Mouse (Mus musculus) neural tube, embryonic 13.5 days (tissue): ENCODE data around the gene Chadl. TPM values are rescaled to one million over a fixed set of nuclear protein-coding genes. Genes with fewer than 3 reads are reported as not detected.

Experiments
- ATAC-seq: fragments of 200-750 bp; cut with Nextera tagmentation; 2 replicates; pipeline ENCODE4 v1.8.0; 2017; ENCODE audit warnings: low read depth, mild to moderate bottlenecking, moderate TSS enrichment, moderate library complexity
- H3K27ac ChIP-seq: fragments of 300-500 bp; sonication (generic); replicated peaks from 2 replicates; pipeline ENCODE4 v1.5.1; 2015; ENCODE audit warnings: moderate library complexity, mild to moderate bottlenecking, inconsistent platforms
- H3K27me3 ChIP-seq: fragments of 300-500 bp; sonication (generic); 2 replicates; pipeline ENCODE4 v1.6.1; 2015; ENCODE audit warnings: mild to moderate bottlenecking, inconsistent platforms
- H3K36me3 ChIP-seq: fragments of 300-500 bp; sonication (generic); 2 replicates; pipeline ENCODE4 v1.6.1; 2015; ENCODE audit warnings: mild to moderate bottlenecking, inconsistent platforms
- H3K4me1 ChIP-seq: fragments of 300-500 bp; sonication (generic); replicated peaks from 2 replicates; pipeline ENCODE4 v1.6.1; 2015; ENCODE audit warnings: inconsistent platforms
- H3K4me2 ChIP-seq: fragments of 300-500 bp; sonication (generic); 2 replicates; pipeline ENCODE4 v1.6.1; 2015; ENCODE audit warnings: inconsistent platforms, mild to moderate bottlenecking, moderate library complexity
- H3K4me3 ChIP-seq: fragments of 300-500 bp; sonication (generic); 2 replicates; pipeline ENCODE4 v1.5.1; 2015; ENCODE audit warnings: mild to moderate bottlenecking, inconsistent platforms
- H3K9ac ChIP-seq: fragments of 300-500 bp; sonication (generic); 2 replicates; pipeline ENCODE4 v1.6.1; 2015; ENCODE audit warnings: moderate library complexity, mild to moderate bottlenecking, inconsistent platforms
- H3K9me3 ChIP-seq: fragments of 300-500 bp; sonication (generic); 2 replicates; pipeline ENCODE4 v1.6.1; 2016; ENCODE audit warnings: inconsistent platforms
- WGBS: fragments of 180-500 bp; shearing (Covaris S2); methylation state at CpG from one replicate; pipeline ENCODE4 v1.1.7; 2015; 5-methylcytosine and 5-hydroxymethylcytosine counted together
- polyA plus RNA-seq: library from polyadenylated mRNA; unstranded; fragments of >200 nt; fragmentation: Nextera tagmentation; extraction: Ambion mirVana; gene quantifications from 2 replicates; pipeline ENCODE4 v1.2.1, GENCODE M21; 2015

Chadl gene
- polyA plus RNA-seq, 1 experiment from 2014 or later = 13.8 TPM

GRCm38 (mm10) chr15:81661701-81662100 lies 35.4 kb downstream of the Chadl start:
- no peaks in the 10 kb centered on the region for H3K36me3 ChIP-seq
- H3K4me2 ChIP-seq = no peak overlapping the region
- no peaks in the 10 kb centered on the region for H3K27me3 ChIP-seq
- 95% methylated on average over 2 of the region's 2 CpGs for WGBS
- no peak for ATAC-seq
- no peak overlapping the region for H3K4me3 ChIP-seq
- H3K9me3 ChIP-seq = no peaks in the 10 kb centered on the region
- H3K4me1 ChIP-seq = peaks cover 10% of the 10 kb centered on the region
- H3K9ac ChIP-seq = no peak overlapping the region
- no peak overlapping the region for H3K27ac ChIP-seq

GRCm38 (mm10) chr15:81650636-81651035 lies 46.5 kb downstream of the Chadl start:
- no peak for ATAC-seq
- Histone ChIP-seq H3K27me3 (no peaks in the 10 kb centered on the region), H3K4me2 (no peak overlapping the region), H3K4me3 (no peak overlapping the region), H3K36me3 (peaks cover 69% of the 10 kb centered on the region), H3K4me1 (no peaks in the 10 kb centered on the region), H3K9me3 (0 out of 2 replicates have a peak, but pooled peaks cover 3% of the 10 kb centered on the region), H3K27ac (no peak overlapping the region), H3K9ac (no peak overlapping the region)
- 83% methylated on average over 7 of the region's 7 CpGs for WGBS

GRCm38 (mm10) chr15:81649516-81650455 lies 47.3 kb downstream of the Chadl start:
- Histone ChIP-seq H3K9me3 (0 out of 2 replicates have a peak, but pooled peaks cover 3% of the 10 kb centered on the region), H3K4me3 (no peak overlapping the region), H3K9ac (no peak overlapping the region), H3K27me3 (no peaks in the 10 kb centered on the region), H3K27ac (no peak overlapping the region), H3K4me2 (no peak overlapping the region), H3K36me3 (peaks cover 78% of the 10 kb centered on the region), H3K4me1 (no peaks in the 10 kb centered on the region)
- whole genome bisulfite sequencing = 92% methylated on average over 8 of the region's 8 CpGs
- no peak for ATAC-seq

Other genes with a start within 250 kb of the Chadl start
- 484 and 496 TPM in 2 replicates for gene Rbx1, start 231.0 kb downstream of the Chadl start, polyA plus RNA-seq
- gene Ep300, start 111.9 kb downstream of the Chadl start, polyA plus RNA-seq = 23.1 and 24.1 TPM in 2 replicates
- gene L3mbtl2, start 33.4 kb downstream of the Chadl start, polyA plus RNA-seq = 23.1 and 27.0 TPM in 2 replicates
- gene Zc3h7b, start 47.8 kb upstream of the Chadl start, polyA plus RNA-seq = 43.9 and 47.6 TPM in 2 replicates
- 114 and 115 TPM in 2 replicates for gene Rangap1, start 48.2 kb upstream of the Chadl start, polyA plus RNA-seq
- gene Tef, start 105.1 kb upstream of the Chadl start, polyA plus RNA-seq = 20.6 and 21.4 TPM in 2 replicates
- gene Tob2, start 161.5 kb upstream of the Chadl start, polyA plus RNA-seq = 13.5 and 16.5 TPM in 2 replicates
- gene Phf5a, start 174.6 kb upstream of the Chadl start, polyA plus RNA-seq = 111 and 129 TPM in 2 replicates
- 252 and 268 TPM in 2 replicates for gene Aco2, start 175.0 kb upstream of the Chadl start, polyA plus RNA-seq
- 78.6 and 80.6 TPM in 2 replicates for gene Polr3h, start 229.0 kb upstream of the Chadl start, polyA plus RNA-seq
- 117 and 127 TPM in 2 replicates for gene Csdc2, start 239.5 kb upstream of the Chadl start, polyA plus RNA-seq